Mouse (Mus musculus) heart, adult 2 months (tissue): ENCODE measurements at regions not wholly inside any gene's neighbourhood (a gene's known extent, or its start where the extent isn't known, plus 50 kb on each side); places are given as distances from the start of the nearest gene placed in this dataset.

Source experiments
- CTCF ChIP-seq: fragments of 200-600 bp; IDR thresholded peaks from 2 replicates; pipeline ENCODE4 v1.8.1; 2022; ENCODE audit warnings: antibody characterized with exemption, mild to moderate bottlenecking, moderate library complexity
- EP300 ChIP-seq: fragments of 200-500 bp; IDR thresholded peaks from 2 replicates; pipeline ENCODE4 v1.6.1; 2011; ENCODE audit warnings: low read depth, low read length, control low read depth; ENCODE audit not compliant: insufficient read depth
- POLR2A ChIP-seq: fragments of 200-500 bp; IDR thresholded peaks from 2 replicates; pipeline ENCODE4 v1.6.1; 2011; ENCODE audit warnings: mild to moderate bottlenecking, low read depth, low read length, control low read depth; ENCODE audit not compliant: insufficient read depth

- TF ChIP-seq CTCF = no peak
- TF ChIP-seq POLR2A = no peak
- TF ChIP-seq EP300 = no peak
Observed at GRCm38 (mm10) chr9:69621006-69621405, 139.7 kb downstream of the Foxb1 start.
